Mouse (Mus musculus) gastrocnemius, adult 18-20 months (tissue): ENCODE data around the gene Diexf. TPM values are rescaled to one million over a fixed set of nuclear protein-coding genes. Genes with fewer than 3 reads are reported as not detected.
A peak's percentile ranks its signal among the peaks of the same experiment; 100 is the strongest.

Experiments used
- DNase-seq: peaks from one replicate; pipeline ENCODE4 v3.0.0; 2021; ENCODE audit warnings: low spot score
- total RNA-seq, 2 experiments: library from RNA; stranded (reverse); gene quantifications; 2 replicates each; pipeline ENCODE4 v1.2.3; 2021

The Diexf gene
- total RNA-seq, 2 experiments from 2014 or later, result 6.5 to 6.7 TPM

GRCm38 (mm10) chr1:193086842-193087476, 43.1 kb downstream of the Diexf start:
- peak; percentile 62 for DNase-seq

GRCm38 (mm10) chr1:193086111-193086841, 43.8 kb downstream of the Diexf start:
- DNase-seq, result peak; percentile 53

GRCm38 (mm10) chr1:193085541-193086020, 44.5 kb downstream of the Diexf start:
- peak; percentile 47 for DNase-seq

GRCm38 (mm10) chr1:193084016-193084415, 46.1 kb downstream of the Diexf start:
- no peak for DNase-seq

GRCm38 (mm10) chr1:193083051-193083450, 47.0 kb downstream of the Diexf start:
- no peak for DNase-seq

- DNase-seq, result no peak
Measured at GRCm38 (mm10) chr1:193082311-193082921, 47.7 kb downstream of the Diexf start.

GRCm38 (mm10) chr1:193062618-193063017, 67.5 kb downstream of the Diexf start:
- DNase-seq, result no peak

- no peak for DNase-seq
Measured at GRCm38 (mm10) chr1:193060167-193060566, 69.9 kb downstream of the Diexf start.

- DNase-seq, result no peak
Measured at GRCm38 (mm10) chr1:193059596-193059995, 70.5 kb downstream of the Diexf start.

GRCm38 (mm10) chr1:193054401-193054800, 75.7 kb downstream of the Diexf start:
- no peak for DNase-seq

- DNase-seq, result no peak
Measured at GRCm38 (mm10) chr1:193053065-193053464, 77.0 kb downstream of the Diexf start.

- no peak for DNase-seq
Measured at GRCm38 (mm10) chr1:193047616-193048015, 82.5 kb downstream of the Diexf start.

- no peak for DNase-seq
Measured at GRCm38 (mm10) chr1:193042760-193043295, 87.2 kb downstream of the Diexf start.

Other genes with a start within 250 kb of the Diexf start
- gene Syt14, start 94.5 kb downstream of the Diexf start, total RNA-seq, result under 1 TPM; 0.16 to 0.24 TPM
- gene Irf6, start 22.8 kb upstream of the Diexf start, total RNA-seq, result under 1 TPM; 0.53 to 0.88 TPM
- 1 to 10 TPM; 2.9 to 3.9 TPM for gene A130010J15Rik, start 37.8 kb upstream of the Diexf start, total RNA-seq
- 1 to 10 TPM in 1 of 2 experiments, under 1 TPM in 1; 0.55 to 1.9 TPM for gene Traf3ip3, start 71.4 kb upstream of the Diexf start, total RNA-seq
- gene Lamb3, start 77.4 kb upstream of the Diexf start, total RNA-seq, result 1 to 10 TPM; 2.4 to 3.2 TPM
- gene Hsd11b1, start 133.8 kb upstream of the Diexf start, total RNA-seq, result 1 to 10 TPM; 5.3 to 9.5 TPM
- gene G0s2, start 142.9 kb upstream of the Diexf start, total RNA-seq, result 10 to 100 TPM; 10.7 to 19.6 TPM
- under 1 TPM in 1 of 2 experiments, not detected in 1; 0.40 TPM for gene Camk1g, start 240.0 kb upstream of the Diexf start, total RNA-seq